ENCODE assay signal across 13 mouse cellular contexts in the genomic region with DNA sequence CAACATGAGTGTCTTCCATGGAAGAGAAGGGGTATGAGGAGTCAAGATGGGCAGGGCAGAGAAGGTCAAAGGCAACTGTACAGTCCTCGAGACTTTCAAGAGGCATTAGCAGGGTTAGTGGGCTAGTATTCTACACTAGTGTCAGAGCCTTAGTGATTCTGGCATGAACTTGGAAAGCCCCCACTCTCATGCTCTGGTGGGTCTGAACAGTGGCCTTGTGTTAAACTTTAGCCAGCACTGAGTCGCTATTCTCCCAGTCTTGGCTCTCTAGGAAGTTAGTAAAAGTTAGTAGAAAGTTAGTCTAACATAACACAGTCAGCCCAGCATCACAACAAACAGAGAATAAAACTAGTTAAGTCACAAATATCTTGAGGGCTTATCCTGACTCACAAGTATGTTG. TPM values are rescaled to one million over a fixed set of nuclear protein-coding genes. Genes with fewer than 3 reads are reported as not detected.
"Had no signal": no experiment of that assay in that cellular context is flagged by ENCODE, and none has a peak within 500 bp of the region (broad histone marks: within the 10 kb centered on the region; RNA-seq: fewer than 3 reads in every experiment).

No protein-coding gene starts in this region.

- H3K9me3 ChIP-seq: limb, embryonic 12.5 days; limb, embryonic 15.5 days; midbrain, embryonic 12.5 days; midbrain, embryonic 15.5 days; neural tube, embryonic 13.5 days had no signal

- DNase-seq: kidney, postnatal 10 days; left cerebral cortex, postnatal 4 days; liver, postnatal 0 days; lung, embryonic 14.5 days; thymus, postnatal 25 days had no signal

- H3K27me3 ChIP-seq: limb, embryonic 12.5 days; limb, embryonic 15.5 days; midbrain, embryonic 12.5 days; midbrain, embryonic 15.5 days; neural tube, embryonic 13.5 days had no signal

- H3K27ac ChIP-seq: limb, embryonic 12.5 days; limb, embryonic 15.5 days; liver, embryonic 14.5 days; macrophage; midbrain, embryonic 12.5 days; midbrain, embryonic 15.5 days; neural tube, embryonic 13.5 days had no signal

- H3K4me1 ChIP-seq: limb, embryonic 12.5 days; limb, embryonic 15.5 days; midbrain, embryonic 12.5 days; midbrain, embryonic 15.5 days had no signal

- H3K4me2 ChIP-seq: limb, embryonic 12.5 days; limb, embryonic 15.5 days; liver, embryonic 11.5 days; lung, embryonic 14.5 days; midbrain, embryonic 12.5 days; midbrain, embryonic 15.5 days; neural tube, embryonic 13.5 days had no signal

- H3K4me3 ChIP-seq: limb, embryonic 12.5 days; limb, embryonic 15.5 days; midbrain, embryonic 12.5 days; midbrain, embryonic 15.5 days; neural tube, embryonic 13.5 days had no signal

- ATAC-seq: liver, postnatal 0 days; midbrain, embryonic 15.5 days had no signal

- H3K9ac ChIP-seq: limb, embryonic 12.5 days; limb, embryonic 15.5 days; liver, embryonic 14.5 days; liver, postnatal 0 days; lung, embryonic 14.5 days; midbrain, embryonic 12.5 days; midbrain, embryonic 15.5 days; neural tube, embryonic 13.5 days had no signal

RNA-seq across cellular contexts. Expression of a gene that starts 12.0 kb away (rescaled TPM):
- polyA plus RNA-seq: macrophage had no signal
